Mouse (Mus musculus) neural tube, embryonic 13.5 days (tissue): ENCODE data around the gene Adcy7. TPM values are rescaled to one million over a fixed set of nuclear protein-coding genes. Genes with fewer than 3 reads are reported as not detected.

Experiments
- ATAC-seq: fragments of 200-750 bp; cut with Nextera tagmentation; 2 replicates; pipeline ENCODE4 v1.8.0; 2017; ENCODE audit warnings: low read depth, mild to moderate bottlenecking, moderate TSS enrichment, moderate library complexity
- H3K27ac ChIP-seq: fragments of 300-500 bp; sonication (generic); replicated peaks from 2 replicates; pipeline ENCODE4 v1.5.1; 2015; ENCODE audit warnings: moderate library complexity, mild to moderate bottlenecking, inconsistent platforms
- H3K27me3 ChIP-seq: fragments of 300-500 bp; sonication (generic); 2 replicates; pipeline ENCODE4 v1.6.1; 2015; ENCODE audit warnings: mild to moderate bottlenecking, inconsistent platforms
- H3K36me3 ChIP-seq: fragments of 300-500 bp; sonication (generic); 2 replicates; pipeline ENCODE4 v1.6.1; 2015; ENCODE audit warnings: mild to moderate bottlenecking, inconsistent platforms
- H3K4me1 ChIP-seq: fragments of 300-500 bp; sonication (generic); replicated peaks from 2 replicates; pipeline ENCODE4 v1.6.1; 2015; ENCODE audit warnings: inconsistent platforms
- H3K4me2 ChIP-seq: fragments of 300-500 bp; sonication (generic); 2 replicates; pipeline ENCODE4 v1.6.1; 2015; ENCODE audit warnings: inconsistent platforms, mild to moderate bottlenecking, moderate library complexity
- H3K4me3 ChIP-seq: fragments of 300-500 bp; sonication (generic); 2 replicates; pipeline ENCODE4 v1.5.1; 2015; ENCODE audit warnings: mild to moderate bottlenecking, inconsistent platforms
- H3K9ac ChIP-seq: fragments of 300-500 bp; sonication (generic); 2 replicates; pipeline ENCODE4 v1.6.1; 2015; ENCODE audit warnings: moderate library complexity, mild to moderate bottlenecking, inconsistent platforms
- H3K9me3 ChIP-seq: fragments of 300-500 bp; sonication (generic); 2 replicates; pipeline ENCODE4 v1.6.1; 2016; ENCODE audit warnings: inconsistent platforms
- WGBS: fragments of 180-500 bp; shearing (Covaris S2); methylation state at CpG from one replicate; pipeline ENCODE4 v1.1.7; 2015; 5-methylcytosine and 5-hydroxymethylcytosine counted together
- polyA plus RNA-seq: library from polyadenylated mRNA; unstranded; fragments of >200 nt; fragmentation: Nextera tagmentation; extraction: Ambion mirVana; gene quantifications from 2 replicates; pipeline ENCODE4 v1.2.1, GENCODE M21; 2015

The Adcy7 gene
- polyA plus RNA-seq, 1 experiment from 2014 or later = 3.2 TPM

DNA sequence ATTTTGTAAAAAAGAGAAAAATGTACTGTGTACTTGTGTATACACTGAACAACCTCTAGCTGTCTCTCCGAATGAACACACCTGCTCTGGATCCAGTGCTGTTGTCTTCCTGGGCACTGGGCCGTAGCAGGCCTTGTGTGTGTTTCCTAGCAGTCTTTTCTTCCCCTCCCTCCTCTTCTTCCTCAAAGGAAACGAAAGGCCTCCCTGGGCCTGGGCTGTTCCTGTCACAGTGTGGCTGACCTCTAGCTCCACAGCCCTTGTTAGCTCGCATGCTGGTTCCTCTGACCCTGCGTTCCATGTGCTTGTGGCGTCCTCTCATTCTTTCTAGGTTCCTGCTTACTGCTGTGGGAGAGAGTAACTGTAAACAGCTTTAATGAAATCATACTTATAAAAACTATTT is 14.2 kb upstream of the Adcy7 start:
- Histone ChIP-seq H3K9ac (no peak overlapping the region), H3K4me1 (no peaks in the 10 kb centered on the region), H3K36me3 (peaks cover 53% of the 10 kb centered on the region), H3K4me3 (no peak overlapping the region), H3K9me3 (no peaks in the 10 kb centered on the region), H3K27ac (no peak overlapping the region), H3K4me2 (no peak overlapping the region), H3K27me3 (no peaks in the 10 kb centered on the region)
- no peak for ATAC-seq
- 75% methylated on average over 6 of the region's 6 CpGs for WGBS

DNA sequence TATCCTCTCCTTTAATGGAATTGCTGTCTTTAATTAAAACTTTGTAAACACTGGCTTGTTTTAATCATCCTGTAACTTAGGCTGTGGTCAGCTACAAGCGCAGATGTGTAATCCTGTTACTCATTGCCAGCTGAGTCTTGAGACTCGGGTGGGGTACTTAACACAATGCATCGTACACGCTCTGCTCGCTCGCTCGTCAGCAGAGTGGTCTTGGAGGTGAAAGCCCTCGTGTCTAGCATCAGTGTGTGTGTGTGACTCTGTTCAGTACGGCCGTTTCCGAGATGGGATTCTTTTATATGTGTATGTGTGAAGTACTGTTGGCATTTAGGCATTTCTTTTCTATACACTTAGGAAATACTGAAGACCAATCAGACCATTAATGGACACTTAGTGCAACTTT is 13.7 kb upstream of the Adcy7 start:
- ATAC-seq = no peak
- Histone ChIP-seq H3K4me1 (peaks cover 5% of the 10 kb centered on the region; the same call in 1 of the 2 replicates), H3K9ac (no peak overlapping the region), H3K36me3 (peaks cover 49% of the 10 kb centered on the region), H3K27ac (no peak overlapping the region), H3K4me2 (no peak overlapping the region), H3K4me3 (no peak overlapping the region), H3K27me3 (no peaks in the 10 kb centered on the region), H3K9me3 (no peaks in the 10 kb centered on the region)
- 85% methylated on average over 11 of the region's 11 CpGs for WGBS

DNA sequence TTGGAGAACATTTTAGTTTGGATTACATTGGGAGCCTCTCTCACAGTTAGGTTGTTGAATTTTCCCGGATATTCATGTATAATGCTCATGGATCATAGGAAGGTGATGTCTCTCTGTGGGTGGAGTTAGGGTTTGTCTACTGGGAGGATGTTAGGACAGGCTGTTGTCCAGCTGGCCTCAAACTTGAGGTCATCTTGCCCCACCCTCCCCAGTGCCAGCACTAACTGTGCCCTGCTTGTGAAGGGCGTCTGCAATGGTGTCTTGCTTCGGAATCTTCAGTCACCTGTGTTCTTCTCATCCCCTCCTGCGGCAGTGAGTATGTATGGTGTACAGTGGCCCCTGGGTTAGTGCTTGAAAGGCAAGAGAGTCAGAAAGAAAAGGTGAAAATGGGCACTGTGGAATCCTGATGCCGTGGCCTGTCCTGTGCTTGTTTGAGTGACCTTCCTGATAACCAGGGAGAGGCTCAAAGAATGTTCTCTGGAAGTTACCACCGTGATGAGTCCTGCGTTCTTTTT is 11.7 kb upstream of the Adcy7 start:
- Histone ChIP-seq H3K36me3 (peaks cover 32% of the 10 kb centered on the region), H3K27ac (no peak overlapping the region), H3K9ac (no peak overlapping the region), H3K27me3 (no peaks in the 10 kb centered on the region), H3K4me2 (no peak overlapping the region), H3K4me1 (peaks cover 6% of the 10 kb centered on the region; the same call in 1 of the 2 replicates), H3K4me3 (no peak overlapping the region), H3K9me3 (no peaks in the 10 kb centered on the region)
- WGBS = 96% methylated on average over 7 of the region's 7 CpGs
- no peak for ATAC-seq

GRCm38 (mm10) chr8:88262831-88263635 is 9.2 kb upstream of the Adcy7 start:
- H3K9ac ChIP-seq = no peak overlapping the region
- H3K36me3 ChIP-seq = peaks cover 13% of the 10 kb centered on the region; the same call in 1 of the 2 replicates
- no peak overlapping the region for H3K27ac ChIP-seq
- H3K4me2 ChIP-seq = no peak overlapping the region
- 41% methylated on average over 14 of the region's 14 CpGs for WGBS
- ATAC-seq = no peak
- H3K4me1 ChIP-seq = peaks cover 6% of the 10 kb centered on the region; the same call in 1 of the 2 replicates
- H3K9me3 ChIP-seq = no peaks in the 10 kb centered on the region
- H3K4me3 ChIP-seq = no peak overlapping the region
- H3K27me3 ChIP-seq = no peaks in the 10 kb centered on the region

GRCm38 (mm10) chr8:88265511-88265910 is 6.7 kb upstream of the Adcy7 start:
- Histone ChIP-seq H3K36me3 (peaks cover 3% of the 10 kb centered on the region; the same call in 1 of the 2 replicates), H3K9ac (no peak overlapping the region), H3K4me1 (peaks cover 6% of the 10 kb centered on the region; the same call in 1 of the 2 replicates), H3K4me3 (no peak overlapping the region), H3K9me3 (no peaks in the 10 kb centered on the region), H3K27me3 (no peaks in the 10 kb centered on the region), H3K27ac (no peak overlapping the region), H3K4me2 (no peak overlapping the region)
- no peak for ATAC-seq
- 12% methylated on average over 2 of the region's 2 CpGs for WGBS

DNA sequence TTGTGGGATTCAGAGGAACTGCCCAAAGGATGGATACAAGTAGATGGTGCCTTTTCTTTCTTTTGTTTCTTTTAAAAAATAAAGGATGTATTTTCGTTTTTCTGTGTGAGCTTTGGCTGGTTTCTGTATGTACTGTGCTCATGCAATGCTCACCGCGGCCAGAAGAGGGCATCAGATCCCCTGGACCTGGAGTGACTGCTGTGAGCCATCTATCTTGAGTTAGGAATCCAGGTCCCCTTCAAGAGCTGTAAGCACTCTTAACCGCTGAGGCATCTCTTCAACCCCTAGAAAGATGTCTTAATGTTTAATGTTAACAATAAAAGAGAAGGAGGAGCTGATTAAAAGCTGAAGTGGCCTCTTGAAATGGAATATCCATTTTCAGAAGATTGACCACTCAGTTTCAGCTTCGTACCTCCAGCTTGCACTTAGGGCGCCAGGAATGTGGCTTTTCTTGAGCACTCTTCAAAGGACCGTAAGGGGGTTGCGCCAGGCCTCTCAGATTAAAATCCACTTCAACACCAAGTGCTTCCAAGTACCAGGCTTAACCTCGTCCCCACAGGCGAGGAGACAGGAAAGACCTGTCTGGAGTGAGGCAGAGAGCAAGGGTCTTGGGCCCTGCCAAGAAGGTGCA is 5.9 kb upstream of the Adcy7 start:
- no peak overlapping the region for H3K4me3 ChIP-seq
- ATAC-seq = no peak
- 55% methylated on average over 10 of the region's 10 CpGs for WGBS

GRCm38 (mm10) chr8:88266801-88267403 is 5.3 kb upstream of the Adcy7 start:
- ATAC-seq = no peak
- Histone ChIP-seq H3K4me1 (peaks cover 6% of the 10 kb centered on the region; the same call in 1 of the 2 replicates), H3K9ac (no peak overlapping the region), H3K4me3 (no peak overlapping the region), H3K27me3 (peaks cover 8% of the 10 kb centered on the region), H3K4me2 (no peak overlapping the region), H3K36me3 (no peaks in the 10 kb centered on the region), H3K9me3 (no peaks in the 10 kb centered on the region), H3K27ac (no peak overlapping the region)
- WGBS = 89% methylated on average over 14 of the region's 14 CpGs

More for the DNA sequence above, 5.9 kb upstream of the Adcy7 start:
- Histone ChIP-seq H3K9ac (no peak overlapping the region), H3K4me1 (peaks cover 6% of the 10 kb centered on the region; the same call in 1 of the 2 replicates), H3K27ac (no peak overlapping the region), H3K27me3 (peaks cover 2% of the 10 kb centered on the region; the same call in 1 of the 2 replicates), H3K9me3 (no peaks in the 10 kb centered on the region), H3K36me3 (no peaks in the 10 kb centered on the region), H3K4me2 (no peak overlapping the region)

GRCm38 (mm10) chr8:88269107-88269875 is 2.9 kb upstream of the Adcy7 start:
- peaks cover 10% of the 10 kb centered on the region for H3K4me1 ChIP-seq
- H3K9me3 ChIP-seq = no peaks in the 10 kb centered on the region
- H3K4me3 ChIP-seq = no peak overlapping the region
- ATAC-seq = no peak
- no peaks in the 10 kb centered on the region for H3K36me3 ChIP-seq
- peaks cover 32% of the 10 kb centered on the region for H3K27me3 ChIP-seq
- H3K27ac ChIP-seq = no peak overlapping the region
- no peak overlapping the region for H3K9ac ChIP-seq
- H3K4me2 ChIP-seq = no peak overlapping the region
- WGBS = 68% methylated on average over 7 of the region's 7 CpGs

DNA sequence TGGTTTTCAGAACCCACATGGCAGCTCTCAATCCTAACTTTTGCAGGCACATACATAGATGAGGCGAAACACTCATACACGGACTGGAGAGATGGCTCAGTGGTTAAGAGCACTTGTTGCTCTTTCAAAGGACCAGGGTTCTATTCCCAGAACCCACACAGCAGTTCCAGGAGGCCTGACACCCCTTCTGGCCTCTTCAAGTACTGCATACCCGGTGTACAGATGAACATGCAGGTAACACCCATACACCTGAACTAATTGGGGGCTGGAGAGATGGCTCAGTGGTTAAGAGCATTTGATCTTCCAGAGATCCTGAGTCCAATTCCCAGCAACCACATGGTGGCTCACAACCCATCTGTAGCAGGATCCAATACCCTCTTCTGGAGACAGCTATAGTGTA is 2.1 kb upstream of the Adcy7 start:
- Histone ChIP-seq H3K36me3 (no peaks in the 10 kb centered on the region), H3K9me3 (no peaks in the 10 kb centered on the region), H3K27ac (no peak overlapping the region), H3K4me2 (no peak overlapping the region), H3K4me1 (peaks cover 10% of the 10 kb centered on the region), H3K27me3 (peaks cover 34% of the 10 kb centered on the region), H3K9ac (no peak overlapping the region), H3K4me3 (no peak overlapping the region)
- WGBS = 71% methylated on average over 3 of the region's 3 CpGs
- no peak for ATAC-seq

DNA sequence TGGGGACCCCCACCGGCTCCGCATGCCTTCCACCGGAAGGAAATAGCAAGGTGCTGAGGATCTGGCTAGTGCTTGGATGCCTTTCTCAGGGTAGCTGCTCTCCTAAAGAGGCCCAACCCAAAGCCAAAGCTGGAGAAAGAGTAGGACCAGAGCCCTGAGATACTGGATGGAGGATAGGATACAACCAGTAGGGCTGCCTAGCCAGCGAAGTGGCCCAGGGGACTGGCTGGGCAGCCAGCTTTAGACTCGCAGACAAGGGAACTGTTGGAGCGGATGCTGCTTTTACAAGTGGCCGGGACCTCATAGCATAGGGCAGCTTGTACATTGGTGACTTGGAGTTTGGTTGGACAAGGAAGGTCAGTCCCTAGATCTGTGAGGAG is 838 bp downstream of the Adcy7 start:
- Histone ChIP-seq H3K9ac (peak overlapping the region; percentile 71), H3K27ac (no peak overlapping the region), H3K4me1 (peaks cover 10% of the 10 kb centered on the region), H3K4me2 (peak overlapping the region; percentile 90), H3K27me3 (peaks cover 34% of the 10 kb centered on the region), H3K4me3 (peak overlapping the region; percentile 45), H3K9me3 (no peaks in the 10 kb centered on the region), H3K36me3 (no peaks in the 10 kb centered on the region)
- no peak for ATAC-seq
- WGBS = 63% methylated on average over 7 of the region's 7 CpGs

GRCm38 (mm10) chr8:88274090-88274489 is 1.9 kb downstream of the Adcy7 start:
- peaks cover 34% of the 10 kb centered on the region for H3K27me3 ChIP-seq
- peaks cover 10% of the 10 kb centered on the region for H3K4me1 ChIP-seq
- no peaks in the 10 kb centered on the region for H3K9me3 ChIP-seq
- H3K36me3 ChIP-seq = no peaks in the 10 kb centered on the region
- ATAC-seq = no peak
- H3K9ac ChIP-seq = no peak overlapping the region
- no peak overlapping the region for H3K4me3 ChIP-seq
- no peak overlapping the region for H3K4me2 ChIP-seq
- WGBS = 90% methylated on average over 5 of the region's 5 CpGs
- H3K27ac ChIP-seq = no peak overlapping the region
